Mouse (Mus musculus) neural tube, embryonic 12.5 days (tissue): ENCODE results near the gene Gm9. TPM values are rescaled to one million over a fixed set of nuclear protein-coding genes. Genes with fewer than 3 reads are reported as not detected.

ENCODE experiments used
- ATAC-seq: fragments of 200-750 bp; cut with Nextera tagmentation; 2 replicates; pipeline ENCODE4 v1.8.0; 2017; ENCODE audit warnings: low read depth, mild to moderate bottlenecking, moderate TSS enrichment, moderate library complexity; ENCODE audit not compliant: low FRiP score
- H3K27ac ChIP-seq: fragments of 300-500 bp; sonication (generic); 2 replicates; pipeline ENCODE4 v1.5.1; 2016
- H3K27me3 ChIP-seq: fragments of 300-500 bp; sonication (generic); replicated peaks from 2 replicates; pipeline ENCODE4 v1.6.1; 2016; ENCODE audit warnings: mild to moderate bottlenecking
- H3K36me3 ChIP-seq: fragments of 300-500 bp; sonication (generic); 2 replicates; pipeline ENCODE4 v1.6.1; 2016; ENCODE audit warnings: mild to moderate bottlenecking
- H3K4me1 ChIP-seq: fragments of 300-500 bp; sonication (generic); 2 replicates; pipeline ENCODE4 v1.6.1; 2016
- H3K4me2 ChIP-seq: fragments of 300-500 bp; sonication (generic); replicated peaks from 2 replicates; pipeline ENCODE4 v1.6.1; 2016; ENCODE audit warnings: mild to moderate bottlenecking
- H3K4me3 ChIP-seq: fragments of 300-500 bp; sonication (generic); 2 replicates; pipeline ENCODE4 v1.5.1; 2016
- H3K9ac ChIP-seq: fragments of 300-500 bp; sonication (generic); 2 replicates; pipeline ENCODE4 v1.6.1; 2016; ENCODE audit warnings: mild to moderate bottlenecking
- H3K9me3 ChIP-seq: fragments of 300-500 bp; sonication (generic); 2 replicates; pipeline ENCODE4 v1.6.1; 2016; ENCODE audit warnings: mild to moderate bottlenecking
- WGBS: fragments of 180-500 bp; shearing (Covaris S2); methylation state at CpG from one replicate; pipeline ENCODE4 v1.1.7; 2016; 5-methylcytosine and 5-hydroxymethylcytosine counted together
- polyA plus RNA-seq: library from polyadenylated mRNA; unstranded; fragments of >200 nt; fragmentation: Nextera tagmentation; extraction: Ambion mirVana; gene quantifications from 2 replicates; pipeline ENCODE4 v1.2.1, GENCODE M21; 2016

Gm9 gene
- polyA plus RNA-seq, 1 experiment from 2014 or later = not detected

GRCm38 (mm10) chrX:37161169-37161568 is 49.7 kb downstream of the Gm9 start:
- no peak overlapping the region for H3K4me2 ChIP-seq
- no peaks in the 10 kb centered on the region for H3K9me3 ChIP-seq
- no peaks in the 10 kb centered on the region for H3K27me3 ChIP-seq
- no peak overlapping the region for H3K4me3 ChIP-seq
- ATAC-seq = no peak
- 83% methylated on average over 10 of the region's 10 CpGs for WGBS
- no peak overlapping the region for H3K27ac ChIP-seq
- no peaks in the 10 kb centered on the region for H3K4me1 ChIP-seq
- H3K36me3 ChIP-seq = no peaks in the 10 kb centered on the region
- H3K9ac ChIP-seq = no peak overlapping the region

Other genes with a start within 250 kb of the Gm9 start
- 63.8 and 65.5 TPM in 2 replicates for gene Sept6, start 219.2 kb downstream of the Gm9 start, polyA plus RNA-seq
- not detected in 2 replicates for gene Sowahd, start 162.2 kb downstream of the Gm9 start, polyA plus RNA-seq
- gene Rpl39, start 125.6 kb downstream of the Gm9 start, polyA plus RNA-seq = 392 and 417 TPM in 2 replicates
- 24.5 and 24.7 TPM in 2 replicates for gene Upf3b, start 100.7 kb downstream of the Gm9 start, polyA plus RNA-seq
- 22.5 and 25.4 TPM in 2 replicates for gene Nkap, start 84.2 kb downstream of the Gm9 start, polyA plus RNA-seq
- gene Akap14, start 42.2 kb downstream of the Gm9 start, polyA plus RNA-seq = 0.14 and 0.24 TPM in 2 replicates
- 456 and 492 TPM in 2 replicates for gene Ndufa1, start 19.9 kb downstream of the Gm9 start, polyA plus RNA-seq
- 14.4 and 14.8 TPM in 2 replicates for gene Rnf113a1, start 19.8 kb downstream of the Gm9 start, polyA plus RNA-seq
- gene Rhox1, start 11.2 kb upstream of the Gm9 start, polyA plus RNA-seq = not detected in 2 replicates
- not detected in 2 replicates for gene Rhox2a, start 33.9 kb upstream of the Gm9 start, polyA plus RNA-seq
- gene Rhox3a, start 38.9 kb upstream of the Gm9 start, polyA plus RNA-seq = not detected in 2 replicates
- gene Rhox4a, start 54.3 kb upstream of the Gm9 start, polyA plus RNA-seq = not detected in 2 replicates
- gene Rhox3a2, start 169.0 kb upstream of the Gm9 start, polyA plus RNA-seq = not detected in 2 replicates
- not detected in 2 replicates for gene Rhox4a2, start 179.8 kb upstream of the Gm9 start, polyA plus RNA-seq
- gene Rhox2b, start 201.0 kb upstream of the Gm9 start, polyA plus RNA-seq = not detected in 2 replicates
- not detected in 2 replicates for gene Rhox4b, start 221.5 kb upstream of the Gm9 start, polyA plus RNA-seq
- not detected in 2 replicates for gene Rhox2c, start 242.6 kb upstream of the Gm9 start, polyA plus RNA-seq
- gene Rhox3c, start 247.5 kb upstream of the Gm9 start, polyA plus RNA-seq = not detected in 2 replicates